Mouse (Mus musculus): ENCODE results near the gene Heca.

GRCm38 (mm10) chr10:17919971-17920370, 27.9 kb downstream of the Heca start:
- no peak for TF ChIP-seq CTCF (IDR thresholded peaks at IDR 0.05; ENCODE audit: borderline replicate concordance, extremely low read depth, insufficient read depth, insufficient read length)
- TF ChIP-seq POLR2A (IDR thresholded peaks at IDR 0.05; ENCODE audit: borderline replicate concordance, extremely low read depth, insufficient read depth, insufficient read length, poor library complexity, severe bottlenecking) = no peak

Data from brain, embryonic 14.5 days (tissue).